Mouse (Mus musculus) cortical plate, adult 2 months (tissue): ENCODE results near the gene Dusp10.

Experiments used
- CTCF ChIP-seq: fragments of 200-500 bp; IDR thresholded peaks from 2 replicates; pipeline ENCODE4 v1.5.1; 2011; ENCODE audit warnings: mild to moderate bottlenecking, control low read depth, low read length; ENCODE audit not compliant: insufficient read depth; ENCODE audit errors: extremely low read depth
- POLR2A ChIP-seq: fragments of 200-500 bp; IDR thresholded peaks from 2 replicates; pipeline ENCODE4 v1.6.1; 2011; ENCODE audit warnings: mild to moderate bottlenecking, low read length, control low read depth; ENCODE audit not compliant: insufficient read depth; ENCODE audit errors: extremely low read depth

DNA sequence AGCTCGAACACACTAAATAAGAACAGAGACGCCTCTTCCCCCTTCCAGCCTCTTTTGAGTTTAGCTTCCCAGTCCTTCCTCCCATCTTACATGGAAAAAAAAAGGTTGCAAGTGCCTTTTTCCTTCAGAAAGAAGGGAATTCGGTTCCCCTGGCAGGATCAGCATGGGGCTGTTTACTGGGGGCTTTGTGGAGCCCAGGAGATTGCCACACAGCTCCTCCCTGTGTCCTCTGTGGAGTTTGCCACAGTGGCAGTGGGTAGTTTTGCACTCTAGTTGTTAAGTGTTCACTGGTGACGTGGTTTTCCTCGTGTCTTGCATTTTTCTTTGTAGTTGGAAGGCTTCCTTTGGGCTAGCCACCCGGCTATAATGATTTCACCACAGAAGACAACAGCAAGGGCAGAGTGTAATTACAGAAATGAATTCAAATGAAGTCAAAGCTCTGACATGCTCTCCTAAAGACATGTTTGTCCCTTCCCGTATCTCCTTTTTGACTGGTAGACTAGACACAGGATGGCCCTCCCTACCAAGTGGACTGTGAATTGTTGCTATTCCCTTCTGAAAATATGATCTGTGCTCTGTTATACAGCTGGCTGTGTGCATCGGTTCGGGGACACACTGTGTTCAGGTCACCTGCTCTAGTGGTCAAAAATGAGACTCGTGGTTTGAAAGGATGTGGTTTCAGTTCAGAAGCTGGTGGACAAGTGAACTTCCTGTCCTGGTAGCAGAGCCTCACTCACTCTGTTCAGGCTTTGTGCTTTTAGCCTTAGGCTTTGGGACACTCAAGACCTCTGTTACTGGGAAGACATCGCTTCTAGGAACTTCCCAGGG, 53.6 kb downstream of the Dusp10 start:
- TF ChIP-seq CTCF = no peak
- no peak for TF ChIP-seq POLR2A
